Mouse (Mus musculus) embryonic facial prominence, embryonic 10.5 days (tissue): ENCODE results near the gene Gm14214. TPM values are rescaled to one million over a fixed set of nuclear protein-coding genes. Genes with fewer than 3 reads are reported as not detected.

ENCODE experiments used
- DNase-seq: peaks from one replicate; pipeline ENCODE4 v3.0.0-alpha.2; 2017; ENCODE audit warnings: low spot score
- H3K27ac ChIP-seq: fragments of 300-500 bp; sonication (generic); replicated peaks from 2 replicates; pipeline ENCODE4 v1.5.1; 2016; ENCODE audit warnings: mild to moderate bottlenecking
- H3K27me3 ChIP-seq: fragments of 300-500 bp; sonication (generic); replicated peaks from 2 replicates; pipeline ENCODE4 v1.6.1; 2016; ENCODE audit warnings: low read depth, mild to moderate bottlenecking; ENCODE audit not compliant: poor library complexity, severe bottlenecking
- H3K36me3 ChIP-seq: fragments of 300-500 bp; sonication (generic); replicated peaks from 2 replicates; pipeline ENCODE4 v1.6.1; 2016; ENCODE audit warnings: mild to moderate bottlenecking, moderate library complexity
- H3K4me1 ChIP-seq: fragments of 300-500 bp; sonication (generic); 2 replicates; pipeline ENCODE4 v1.6.1; 2016
- H3K4me3 ChIP-seq: fragments of 300-500 bp; sonication (generic); 2 replicates; pipeline ENCODE4 v1.5.1; 2016; ENCODE audit warnings: mild to moderate bottlenecking, moderate library complexity
- H3K9me3 ChIP-seq: fragments of 300-500 bp; sonication (generic); 2 replicates; pipeline ENCODE4 v1.6.1; 2016; ENCODE audit warnings: mild to moderate bottlenecking
- WGBS: fragments of 180-500 bp; shearing (Covaris S2); methylation state at CpG from one replicate; pipeline ENCODE4 v1.1.7; 2016; 5-methylcytosine and 5-hydroxymethylcytosine counted together
- polyA plus RNA-seq: library from polyadenylated mRNA; unstranded; fragments of >200 nt; fragmentation: Nextera tagmentation; extraction: Ambion mirVana; gene quantifications from 2 replicates; pipeline ENCODE4 v1.2.1, GENCODE M21; 2016

Gene Gm14214
- polyA plus RNA-seq, 1 experiment from 2014 or later: not detected

GRCm38 (mm10) chr2:154764828-154765497, 4.9 kb downstream of the Gm14214 start:
- Histone ChIP-seq H3K36me3 (no peaks in the 10 kb centered on the region), H3K4me1 (peaks cover 12% of the 10 kb centered on the region), H3K27ac (no peak overlapping the region), H3K4me3 (no peak overlapping the region), H3K27me3 (no peaks in the 10 kb centered on the region), H3K9me3 (0 out of 2 replicates have a peak, but pooled peaks cover 6% of the 10 kb centered on the region)
- WGBS: 79% methylated on average over 9 of the region's 9 CpGs
- DNase-seq: no peak

GRCm38 (mm10) chr2:154763226-154763625, 6.6 kb downstream of the Gm14214 start:
- Histone ChIP-seq H3K9me3 (0 out of 2 replicates have a peak, but pooled peaks cover 6% of the 10 kb centered on the region), H3K4me1 (peaks cover 7% of the 10 kb centered on the region), H3K4me3 (no peak overlapping the region), H3K27ac (no peak overlapping the region), H3K27me3 (no peaks in the 10 kb centered on the region), H3K36me3 (no peaks in the 10 kb centered on the region)
- WGBS: 85% methylated on average over 3 of the region's 3 CpGs
- DNase-seq: no peak

GRCm38 (mm10) chr2:154758454-154758853, 11.4 kb downstream of the Gm14214 start:
- no peak for DNase-seq
- 86% methylated on average over 1 of the region's 1 CpGs for WGBS
- Histone ChIP-seq H3K9me3 (0 out of 2 replicates have a peak, but pooled peaks cover 6% of the 10 kb centered on the region), H3K27me3 (no peaks in the 10 kb centered on the region), H3K36me3 (no peaks in the 10 kb centered on the region), H3K27ac (no peak overlapping the region), H3K4me1 (peaks cover 6% of the 10 kb centered on the region; the same call in 1 of the 2 replicates), H3K4me3 (no peak overlapping the region)

GRCm38 (mm10) chr2:154757691-154758090, 12.1 kb downstream of the Gm14214 start:
- Histone ChIP-seq H3K9me3 (0 out of 2 replicates have a peak, but pooled peaks cover 6% of the 10 kb centered on the region), H3K36me3 (no peaks in the 10 kb centered on the region), H3K27me3 (no peaks in the 10 kb centered on the region), H3K4me3 (no peak overlapping the region), H3K4me1 (no peaks in the 10 kb centered on the region), H3K27ac (no peak overlapping the region)
- 84% methylated on average over 5 of the region's 5 CpGs for WGBS
- no peak for DNase-seq

GRCm38 (mm10) chr2:154755791-154756190, 14.0 kb downstream of the Gm14214 start:
- DNase-seq: no peak
- Histone ChIP-seq H3K4me1 (0 out of 2 replicates have a peak, but pooled peaks cover 5% of the 10 kb centered on the region), H3K9me3 (0 out of 2 replicates have a peak, but pooled peaks cover 3% of the 10 kb centered on the region), H3K4me3 (no peak overlapping the region), H3K27me3 (no peaks in the 10 kb centered on the region), H3K27ac (no peak overlapping the region), H3K36me3 (no peaks in the 10 kb centered on the region)
- 57% methylated on average over 6 of the region's 6 CpGs for WGBS

GRCm38 (mm10) chr2:154754068-154754560, 15.7 kb downstream of the Gm14214 start:
- H3K4me3 ChIP-seq: no peak overlapping the region
- WGBS: 91% methylated on average over 2 of the region's 2 CpGs
- no peaks in the 10 kb centered on the region for H3K9me3 ChIP-seq
- H3K27me3 ChIP-seq: no peaks in the 10 kb centered on the region
- DNase-seq: no peak
- H3K27ac ChIP-seq: no peak overlapping the region
- no peaks in the 10 kb centered on the region for H3K36me3 ChIP-seq
- H3K4me1 ChIP-seq: peaks cover 13% of the 10 kb centered on the region

GRCm38 (mm10) chr2:154751924-154752323, 17.9 kb downstream of the Gm14214 start:
- WGBS: 56% methylated on average over 8 of the region's 8 CpGs
- H3K27me3 ChIP-seq: no peaks in the 10 kb centered on the region
- no peak for DNase-seq
- H3K4me3 ChIP-seq: no peak overlapping the region
- H3K9me3 ChIP-seq: no peaks in the 10 kb centered on the region
- H3K27ac ChIP-seq: no peak overlapping the region
- peaks cover 18% of the 10 kb centered on the region for H3K4me1 ChIP-seq
- no peaks in the 10 kb centered on the region for H3K36me3 ChIP-seq

GRCm38 (mm10) chr2:154749046-154750036, 20.5 kb downstream of the Gm14214 start:
- no peaks in the 10 kb centered on the region for H3K36me3 ChIP-seq
- DNase-seq: peak; percentile 41
- H3K4me3 ChIP-seq: no peak overlapping the region; the same call in 1 of the 2 replicates
- no peaks in the 10 kb centered on the region for H3K9me3 ChIP-seq
- H3K4me1 ChIP-seq: peaks cover 18% of the 10 kb centered on the region
- H3K27me3 ChIP-seq: no peaks in the 10 kb centered on the region
- 55% methylated on average over 23 of the region's 23 CpGs for WGBS
- no peak overlapping the region; the same call in 1 of the 2 replicates for H3K27ac ChIP-seq

- 87% methylated on average over 2 of the region's 2 CpGs for WGBS
- Histone ChIP-seq H3K4me3 (no peak overlapping the region), H3K36me3 (no peaks in the 10 kb centered on the region), H3K27ac (no peak overlapping the region), H3K9me3 (no peaks in the 10 kb centered on the region), H3K4me1 (peaks cover 27% of the 10 kb centered on the region), H3K27me3 (no peaks in the 10 kb centered on the region)
- DNase-seq: no peak
Measured at GRCm38 (mm10) chr2:154748383-154748782, 21.4 kb downstream of the Gm14214 start.

- no peaks in the 10 kb centered on the region for H3K36me3 ChIP-seq
- H3K9me3 ChIP-seq: no peaks in the 10 kb centered on the region
- peak; percentile 30 for DNase-seq
- no peak overlapping the region for H3K27ac ChIP-seq
- no peak overlapping the region for H3K4me3 ChIP-seq
- no peaks in the 10 kb centered on the region for H3K27me3 ChIP-seq
- peaks cover 22% of the 10 kb centered on the region for H3K4me1 ChIP-seq
- WGBS: 37% methylated on average over 4 of the region's 4 CpGs
Measured at GRCm38 (mm10) chr2:154743915-154744314, 25.9 kb downstream of the Gm14214 start.

GRCm38 (mm10) chr2:154742911-154743819, 26.7 kb downstream of the Gm14214 start:
- H3K27me3 ChIP-seq: no peaks in the 10 kb centered on the region
- H3K27ac ChIP-seq: peak overlapping the region; percentile 65
- DNase-seq: peak; percentile 28
- no peaks in the 10 kb centered on the region for H3K9me3 ChIP-seq
- 42% methylated on average over 10 of the region's 10 CpGs for WGBS
- 0 out of 2 replicates have a peak overlapping the region, but pooled peaks have one; percentile 13 for H3K4me3 ChIP-seq
- no peaks in the 10 kb centered on the region for H3K36me3 ChIP-seq
- H3K4me1 ChIP-seq: peaks cover 19% of the 10 kb centered on the region
